Mouse (Mus musculus): ENCODE measurements around the gene Prom1. TPM values are rescaled to one million over a fixed set of nuclear protein-coding genes. Genes with fewer than 3 reads are reported as not detected.

Prom1 gene
- polyA plus RNA-seq, 1 experiment from 2014 or later, result 39.9 TPM

DNA sequence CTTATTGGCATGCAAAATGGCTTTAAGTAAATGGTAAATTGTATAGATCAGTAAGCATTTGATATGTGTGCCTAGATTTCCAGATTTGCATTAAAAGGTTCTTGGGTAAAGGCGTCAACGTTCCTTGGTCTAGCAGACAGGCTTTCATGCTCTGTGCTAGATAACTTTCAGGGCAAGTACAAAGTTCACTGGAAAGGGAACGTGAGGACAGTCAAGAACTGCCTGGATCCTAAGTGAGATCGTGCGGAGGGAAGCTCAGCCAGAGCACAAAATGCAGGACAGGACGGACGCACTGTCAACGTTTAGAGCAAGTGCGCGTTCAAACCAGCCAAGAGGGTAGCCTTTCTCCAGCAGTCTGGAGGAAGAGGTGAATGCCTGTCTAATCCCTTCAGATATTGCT is 5.7 kb downstream of the Prom1 start:
- Histone ChIP-seq H3K27ac (ENCODE audit: low read length) (no peak overlapping the region), H3K27me3 (replicated peaks; ENCODE audit: control insufficient read depth, insufficient read depth, low read length) (no peaks in the 10 kb centered on the region), H3K4me3 (ENCODE audit: low read length) (no peak overlapping the region), H3K4me2 (ENCODE audit: low read depth, low read length) (no peak overlapping the region), H3K9ac (ENCODE audit: low read depth, low read length) (no peak overlapping the region), H3K4me1 (ENCODE audit: control insufficient read depth, insufficient read depth, low read length) (peaks cover 11% of the 10 kb centered on the region; the same call in 1 of the 2 replicates), H3K9me3 (ENCODE audit: control insufficient read depth, low read length) (no peaks in the 10 kb centered on the region), H3K36me3 (ENCODE audit: control insufficient read depth, insufficient read depth, low read length) (peaks cover 5% of the 10 kb centered on the region; the same call in 1 of the 2 replicates)
- 63% methylated on average over 10 of the region's 10 CpGs for WGBS
- ATAC-seq, result 0 out of 2 replicates have a peak, but pooled peaks have one; percentile 24

DNA sequence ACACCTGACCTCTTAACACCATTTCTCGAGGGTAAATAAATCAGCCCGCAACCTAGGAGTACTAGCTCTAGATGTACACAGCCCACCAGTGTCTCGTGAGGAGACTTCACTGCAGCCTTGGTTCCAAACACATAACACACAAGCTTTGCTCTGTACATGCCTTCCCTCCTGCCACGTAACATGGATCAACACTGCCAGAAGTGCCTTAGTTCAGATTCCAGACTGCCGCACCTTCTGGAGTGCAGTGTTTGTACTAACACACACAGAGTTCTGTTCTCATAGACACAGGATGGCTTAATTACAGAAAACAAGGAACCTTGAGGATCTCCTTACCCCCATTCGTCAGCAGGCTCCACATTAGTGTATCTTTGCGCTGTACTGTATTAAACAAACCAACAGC is 6.1 kb downstream of the Prom1 start:
- H3K9me3 ChIP-seq (ENCODE audit: control insufficient read depth, low read length), result no peaks in the 10 kb centered on the region
- no peaks in the 10 kb centered on the region for H3K27me3 ChIP-seq (replicated peaks; ENCODE audit: control insufficient read depth, insufficient read depth, low read length)
- H3K4me1 ChIP-seq (ENCODE audit: control insufficient read depth, insufficient read depth, low read length), result peaks cover 11% of the 10 kb centered on the region; the same call in 1 of the 2 replicates
- ATAC-seq, result no peak
- H3K4me2 ChIP-seq (ENCODE audit: low read depth, low read length), result no peak overlapping the region
- peaks cover 5% of the 10 kb centered on the region; the same call in 1 of the 2 replicates for H3K36me3 ChIP-seq (ENCODE audit: control insufficient read depth, insufficient read depth, low read length)
- no peak overlapping the region for H3K27ac ChIP-seq (ENCODE audit: low read length)
- H3K9ac ChIP-seq (ENCODE audit: low read depth, low read length), result no peak overlapping the region
- WGBS, result 69% methylated on average over 7 of the region's 7 CpGs
- no peak overlapping the region for H3K4me3 ChIP-seq (ENCODE audit: low read length)

- no peak overlapping the region for H3K9ac ChIP-seq (ENCODE audit: low read depth, low read length)
- peaks cover 3% of the 10 kb centered on the region; the same call in 1 of the 2 replicates for H3K36me3 ChIP-seq (ENCODE audit: control insufficient read depth, insufficient read depth, low read length)
- peaks cover 5% of the 10 kb centered on the region; the same call in 1 of the 2 replicates for H3K4me1 ChIP-seq (ENCODE audit: control insufficient read depth, insufficient read depth, low read length)
- peak overlapping the region; percentile 33; the same call in 1 of the 2 replicates for H3K27ac ChIP-seq (ENCODE audit: low read length)
- no peaks in the 10 kb centered on the region for H3K9me3 ChIP-seq (ENCODE audit: control insufficient read depth, low read length)
- H3K27me3 ChIP-seq (replicated peaks; ENCODE audit: control insufficient read depth, insufficient read depth, low read length), result no peaks in the 10 kb centered on the region
- WGBS, result 42% methylated on average over 5 of the region's 5 CpGs
- H3K4me2 ChIP-seq (ENCODE audit: low read depth, low read length), result no peak overlapping the region
- H3K4me3 ChIP-seq (ENCODE audit: low read length), result no peak overlapping the region
- peak; percentile 46 for ATAC-seq
Observed at GRCm38 (mm10) chr5:44087034-44087433, 14.8 kb downstream of the Prom1 start.

GRCm38 (mm10) chr5:44085871-44086270 is 16.0 kb downstream of the Prom1 start:
- H3K9me3 ChIP-seq (ENCODE audit: control insufficient read depth, low read length), result no peaks in the 10 kb centered on the region
- H3K27me3 ChIP-seq (replicated peaks; ENCODE audit: control insufficient read depth, insufficient read depth, low read length), result no peaks in the 10 kb centered on the region
- H3K4me2 ChIP-seq (ENCODE audit: low read depth, low read length), result no peak overlapping the region
- H3K27ac ChIP-seq (ENCODE audit: low read length), result no peak overlapping the region
- H3K36me3 ChIP-seq (ENCODE audit: control insufficient read depth, insufficient read depth, low read length), result no peaks in the 10 kb centered on the region
- no peak overlapping the region for H3K4me3 ChIP-seq (ENCODE audit: low read length)
- no peak overlapping the region for H3K9ac ChIP-seq (ENCODE audit: low read depth, low read length)
- H3K4me1 ChIP-seq (ENCODE audit: control insufficient read depth, insufficient read depth, low read length), result peaks cover 5% of the 10 kb centered on the region; the same call in 1 of the 2 replicates
- no peak for ATAC-seq
- 90% methylated on average over 7 of the region's 7 CpGs for WGBS

DNA sequence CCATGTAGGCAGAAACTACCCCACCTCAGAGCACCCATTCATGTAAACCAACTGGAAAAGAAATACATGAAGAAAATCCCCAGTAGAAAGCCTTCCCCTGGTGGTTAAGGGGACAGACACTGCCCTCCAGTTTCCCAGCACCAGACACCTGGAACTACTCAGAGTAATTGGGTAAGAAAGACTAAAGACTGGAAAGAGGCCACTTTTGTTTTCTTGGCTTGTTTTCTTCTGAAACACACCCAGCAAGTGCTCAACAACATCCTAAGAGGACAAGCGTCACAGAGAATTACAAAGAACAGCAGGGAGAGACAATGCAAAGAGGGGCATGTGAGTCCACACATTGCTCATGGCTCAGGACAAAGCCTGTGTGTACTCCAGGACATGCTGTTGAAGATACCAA is 20.7 kb downstream of the Prom1 start:
- no peak for ATAC-seq
- Histone ChIP-seq H3K9me3 (ENCODE audit: control insufficient read depth, low read length) (no peaks in the 10 kb centered on the region), H3K9ac (ENCODE audit: low read depth, low read length) (no peak overlapping the region), H3K4me1 (ENCODE audit: control insufficient read depth, insufficient read depth, low read length) (0 out of 2 replicates have a peak, but pooled peaks cover 2% of the 10 kb centered on the region), H3K27ac (ENCODE audit: low read length) (no peak overlapping the region), H3K4me3 (ENCODE audit: low read length) (no peak overlapping the region), H3K27me3 (replicated peaks; ENCODE audit: control insufficient read depth, insufficient read depth, low read length) (no peaks in the 10 kb centered on the region), H3K4me2 (ENCODE audit: low read depth, low read length) (no peak overlapping the region), H3K36me3 (ENCODE audit: control insufficient read depth, insufficient read depth, low read length) (no peaks in the 10 kb centered on the region)
- 74% methylated on average over 1 of the region's 1 CpGs for WGBS

DNA sequence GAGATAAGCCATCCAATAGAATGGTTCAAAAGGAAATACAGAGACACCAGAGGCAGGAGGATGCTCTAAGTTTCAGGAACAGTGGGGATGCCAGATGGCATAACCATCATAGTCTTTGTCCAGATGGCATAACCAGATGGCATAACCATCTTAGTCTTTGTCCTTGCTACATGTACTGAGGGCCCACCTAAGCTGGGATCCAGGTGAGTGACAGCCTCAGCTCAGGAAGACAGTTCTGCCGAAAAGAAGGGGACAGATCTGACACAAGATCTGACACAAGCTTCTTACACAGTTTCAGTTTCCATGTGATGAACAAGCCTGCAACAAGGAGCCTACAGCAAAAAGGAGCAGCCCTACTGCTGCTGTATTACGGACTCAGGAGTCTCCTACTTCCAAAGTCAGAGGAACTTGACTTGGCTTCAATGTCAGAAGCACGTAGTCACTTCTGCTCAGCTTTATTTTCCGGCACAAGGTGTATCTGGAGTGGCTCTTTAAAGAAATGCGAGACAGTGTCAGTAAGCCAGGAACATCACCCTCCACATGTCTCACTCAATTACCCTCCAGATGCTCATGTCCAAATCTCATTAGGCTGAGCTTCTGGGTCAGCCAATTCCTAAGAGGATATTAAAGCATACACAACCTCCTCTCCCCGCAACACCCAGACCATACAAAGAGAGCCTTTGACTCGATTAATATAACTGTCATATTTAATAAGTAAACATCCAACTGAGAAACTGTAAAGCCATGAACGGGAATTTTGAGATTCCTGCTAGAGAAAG is 21.4 kb downstream of the Prom1 start:
- Histone ChIP-seq H3K9ac (ENCODE audit: low read depth, low read length) (no peak overlapping the region), H3K4me3 (ENCODE audit: low read length) (no peak overlapping the region), H3K4me2 (ENCODE audit: low read depth, low read length) (no peak overlapping the region), H3K27me3 (replicated peaks; ENCODE audit: control insufficient read depth, insufficient read depth, low read length) (no peaks in the 10 kb centered on the region), H3K36me3 (ENCODE audit: control insufficient read depth, insufficient read depth, low read length) (no peaks in the 10 kb centered on the region), H3K27ac (ENCODE audit: low read length) (no peak overlapping the region), H3K9me3 (ENCODE audit: control insufficient read depth, low read length) (no peaks in the 10 kb centered on the region), H3K4me1 (ENCODE audit: control insufficient read depth, insufficient read depth, low read length) (0 out of 2 replicates have a peak, but pooled peaks cover 2% of the 10 kb centered on the region)
- ATAC-seq, result no peak
- 72% methylated on average over 8 of the region's 8 CpGs for WGBS

DNA sequence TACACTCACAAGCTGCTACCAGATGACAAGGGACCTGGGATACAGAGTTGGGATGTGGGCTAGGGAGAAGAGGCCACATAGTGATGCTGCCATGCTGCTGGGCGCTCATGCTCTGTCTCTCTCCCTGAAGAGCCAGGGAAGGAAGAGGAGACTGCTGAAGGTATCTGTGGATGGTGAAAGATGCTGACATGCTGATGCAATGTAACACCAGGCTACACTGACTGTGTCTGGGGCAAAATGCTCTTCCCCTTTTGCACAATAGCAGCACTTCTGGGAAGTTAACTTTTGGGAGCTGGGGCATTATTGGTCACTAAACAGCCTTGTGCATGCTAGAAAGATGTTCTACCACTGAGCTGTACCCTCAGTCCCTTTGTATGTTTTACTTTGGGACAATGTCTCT is 26.4 kb downstream of the Prom1 start:
- H3K36me3 ChIP-seq (ENCODE audit: control insufficient read depth, insufficient read depth, low read length), result no peaks in the 10 kb centered on the region
- H3K4me1 ChIP-seq (ENCODE audit: control insufficient read depth, insufficient read depth, low read length), result 0 out of 2 replicates have a peak, but pooled peaks cover 2% of the 10 kb centered on the region
- ATAC-seq, result no peak
- no peaks in the 10 kb centered on the region for H3K9me3 ChIP-seq (ENCODE audit: control insufficient read depth, low read length)
- no peak overlapping the region for H3K27ac ChIP-seq (ENCODE audit: low read length)
- 97% methylated on average over 1 of the region's 1 CpGs for WGBS
- no peak overlapping the region for H3K4me2 ChIP-seq (ENCODE audit: low read depth, low read length)
- H3K9ac ChIP-seq (ENCODE audit: low read depth, low read length), result no peak overlapping the region
- no peak overlapping the region for H3K4me3 ChIP-seq (ENCODE audit: low read length)
- H3K27me3 ChIP-seq (replicated peaks; ENCODE audit: control insufficient read depth, insufficient read depth, low read length), result no peaks in the 10 kb centered on the region

DNA sequence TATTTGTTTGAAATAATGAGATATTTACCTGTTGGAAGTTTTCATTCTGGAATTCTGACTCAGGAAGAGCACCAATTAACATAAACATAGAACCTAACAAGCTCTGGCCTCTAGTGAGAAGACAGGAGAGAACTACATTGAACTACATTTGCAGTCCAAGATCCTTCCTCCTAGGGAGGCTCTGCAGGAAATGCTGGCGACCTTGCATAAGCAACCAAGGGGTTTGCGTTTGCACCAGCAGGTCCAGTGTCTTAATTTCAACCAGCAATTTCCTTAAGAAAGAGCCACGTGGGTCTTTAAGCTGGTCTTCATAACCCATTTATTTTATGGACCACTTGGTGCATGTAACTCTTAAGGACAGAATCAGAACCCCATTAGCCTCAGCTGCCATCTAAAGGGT is 28.2 kb downstream of the Prom1 start:
- ATAC-seq, result no peak
- Histone ChIP-seq H3K9ac (ENCODE audit: low read depth, low read length) (no peak overlapping the region), H3K36me3 (ENCODE audit: control insufficient read depth, insufficient read depth, low read length) (no peaks in the 10 kb centered on the region), H3K9me3 (ENCODE audit: control insufficient read depth, low read length) (no peaks in the 10 kb centered on the region), H3K4me2 (ENCODE audit: low read depth, low read length) (no peak overlapping the region), H3K27me3 (replicated peaks; ENCODE audit: control insufficient read depth, insufficient read depth, low read length) (no peaks in the 10 kb centered on the region), H3K4me1 (ENCODE audit: control insufficient read depth, insufficient read depth, low read length) (no peaks in the 10 kb centered on the region), H3K27ac (ENCODE audit: low read length) (no peak overlapping the region), H3K4me3 (ENCODE audit: low read length) (no peak overlapping the region)
- WGBS, result 79% methylated on average over 3 of the region's 3 CpGs

DNA sequence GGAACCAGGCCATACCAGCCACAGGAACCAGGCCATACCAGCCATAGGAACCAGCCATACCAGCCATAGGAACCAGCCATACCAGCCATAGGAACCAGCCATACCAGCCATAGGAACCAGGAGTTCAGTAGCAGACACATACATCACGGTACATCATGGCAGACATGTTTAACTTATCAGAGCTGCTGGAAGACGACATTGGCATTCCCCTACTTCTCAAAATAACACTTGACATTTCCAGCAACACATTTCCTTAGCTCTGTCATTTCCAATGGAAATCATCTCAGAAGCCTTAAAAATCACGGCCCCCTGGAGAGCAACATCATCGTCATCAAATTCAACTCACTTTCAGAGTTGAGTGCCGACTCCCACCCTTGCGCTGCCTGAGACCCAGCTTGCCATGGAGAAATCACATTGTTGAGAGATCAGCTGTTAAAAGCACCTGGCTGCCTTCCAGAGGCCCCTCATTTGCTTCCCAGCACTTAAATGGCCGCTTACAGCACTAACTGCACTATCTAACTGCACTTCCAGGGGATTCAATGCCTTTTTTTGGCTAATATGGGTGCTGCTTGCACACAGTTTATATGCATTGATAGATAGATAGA is 31.2 kb downstream of the Prom1 start:
- Histone ChIP-seq H3K4me2 (ENCODE audit: low read depth, low read length) (no peak overlapping the region), H3K9ac (ENCODE audit: low read depth, low read length) (no peak overlapping the region), H3K27ac (ENCODE audit: low read length) (no peak overlapping the region), H3K36me3 (ENCODE audit: control insufficient read depth, insufficient read depth, low read length) (no peaks in the 10 kb centered on the region), H3K4me3 (ENCODE audit: low read length) (no peak overlapping the region), H3K9me3 (ENCODE audit: control insufficient read depth, low read length) (no peaks in the 10 kb centered on the region), H3K27me3 (replicated peaks; ENCODE audit: control insufficient read depth, insufficient read depth, low read length) (no peaks in the 10 kb centered on the region), H3K4me1 (ENCODE audit: control insufficient read depth, insufficient read depth, low read length) (no peaks in the 10 kb centered on the region)
- no peak for ATAC-seq
- WGBS, result 77% methylated on average over 7 of the region's 7 CpGs
